Mouse (Mus musculus): ENCODE data around the gene 0610040J01Rik.

GRCm38 (mm10) chr5:63910171-63910960 lies 98.2 kb downstream of the 0610040J01Rik start:
- TF ChIP-seq CTCF (IDR thresholded peaks at IDR 0.05), result no peak
- no peak for TF ChIP-seq POLR2A (IDR thresholded peaks at IDR 0.05; ENCODE audit: insufficient read depth, low read depth, low read length)

All from heart, adult 2 months (tissue).